Mouse (Mus musculus) forebrain, embryonic 11.5 days (tissue): ENCODE data around the gene Plekha5. TPM values are rescaled to one million over a fixed set of nuclear protein-coding genes. Genes with fewer than 3 reads are reported as not detected.
A peak's percentile ranks its signal among the peaks of the same experiment; 100 is the strongest.

ENCODE experiments used
- ATAC-seq: fragments of 200-750 bp; cut with Nextera tagmentation; replicated peaks from 2 replicates; pipeline ENCODE4 v1.8.0; 2017; ENCODE audit warnings: moderate TSS enrichment; ENCODE audit not compliant: low FRiP score
- DNase-seq: peaks from one replicate; pipeline ENCODE4 v3.0.0-alpha.2; 2017; ENCODE audit warnings: low spot score
- H3K27ac ChIP-seq: fragments of 300-500 bp; sonication (generic); 2 replicates; pipeline ENCODE4 v1.5.1; 2014; ENCODE audit warnings: low read depth, low read length
- H3K27me3 ChIP-seq: fragments of 300-500 bp; sonication (generic); 2 replicates; pipeline ENCODE4 v1.6.1; 2014; ENCODE audit warnings: mild to moderate bottlenecking, low read length, mixed read lengths; ENCODE audit not compliant: control insufficient read depth, insufficient read depth
- H3K36me3 ChIP-seq: fragments of 300-500 bp; sonication (generic); 2 replicates; pipeline ENCODE4 v1.6.1; 2014; ENCODE audit warnings: mild to moderate bottlenecking, low read length, moderate library complexity, mixed read lengths; ENCODE audit not compliant: control insufficient read depth, insufficient read depth
- H3K4me1 ChIP-seq: fragments of 300-500 bp; sonication (generic); replicated peaks from 2 replicates; pipeline ENCODE4 v1.6.1; 2014; ENCODE audit warnings: low read length, mixed read lengths; ENCODE audit not compliant: control insufficient read depth, insufficient read depth
- H3K4me2 ChIP-seq: fragments of 300-500 bp; sonication (generic); 2 replicates; pipeline ENCODE4 v1.6.1; 2014; ENCODE audit warnings: low read depth, mild to moderate bottlenecking, low read length, moderate library complexity, mixed read lengths; ENCODE audit not compliant: severe bottlenecking
- H3K4me3 ChIP-seq: fragments of 300-500 bp; sonication (generic); 2 replicates; pipeline ENCODE4 v1.5.1; 2014; ENCODE audit warnings: low read depth, low read length
- H3K9ac ChIP-seq: fragments of 300-500 bp; sonication (generic); 2 replicates; pipeline ENCODE4 v1.6.1; 2014; ENCODE audit warnings: low read length
- H3K9me3 ChIP-seq: fragments of 300-500 bp; sonication (generic); 2 replicates; pipeline ENCODE4 v1.6.1; 2016; ENCODE audit warnings: low read length, mixed read lengths; ENCODE audit not compliant: control insufficient read depth
- WGBS: fragments of 180-500 bp; shearing (Covaris S2); extraction: QIAGEN DNeasy Blood & Tissue Kit; methylation state at CpG from one replicate; pipeline ENCODE4 v1.1.7; 2014; 5-methylcytosine and 5-hydroxymethylcytosine counted together
- polyA plus RNA-seq: library from polyadenylated mRNA; unstranded; fragments of >200 nt; fragmentation: Nextera tagmentation; extraction: Ambion mirVana; gene quantifications from 2 replicates; pipeline ENCODE4 v1.2.1, GENCODE M21; 2014

Plekha5 gene
- polyA plus RNA-seq, 1 experiment from 2014 or later = 63.1 TPM

- no peak overlapping the region for H3K4me3 ChIP-seq
- no peaks in the 10 kb centered on the region for H3K9me3 ChIP-seq
- WGBS = 90% methylated on average over 13 of the region's 13 CpGs
- H3K9ac ChIP-seq = no peak overlapping the region
- no peaks in the 10 kb centered on the region for H3K27me3 ChIP-seq
- H3K4me2 ChIP-seq = no peak overlapping the region
- H3K27ac ChIP-seq = no peak overlapping the region
- peaks cover 2% of the 10 kb centered on the region; the same call in 1 of the 2 replicates for H3K36me3 ChIP-seq
- no peak for ATAC-seq
- H3K4me1 ChIP-seq = 0 out of 2 replicates have a peak, but pooled peaks cover 1% of the 10 kb centered on the region
- no peak for DNase-seq
These were observed 126.9 kb downstream of the Plekha5 start for GRCm38 (mm10) chr6:140550741-140551140.

GRCm38 (mm10) chr6:140554261-140554660 lies 130.4 kb downstream of the Plekha5 start:
- 63% methylated on average over 4 of the region's 4 CpGs for WGBS
- Histone ChIP-seq H3K27me3 (no peaks in the 10 kb centered on the region), H3K4me2 (no peak overlapping the region), H3K36me3 (0 out of 2 replicates have a peak, but pooled peaks cover 2% of the 10 kb centered on the region), H3K4me1 (no peaks in the 10 kb centered on the region), H3K9me3 (no peaks in the 10 kb centered on the region), H3K27ac (no peak overlapping the region), H3K4me3 (no peak overlapping the region), H3K9ac (no peak overlapping the region)
- 0 out of 2 replicates have a peak, but pooled peaks have one; percentile 46 for ATAC-seq
- DNase-seq = no peak

- H3K36me3 ChIP-seq = no peaks in the 10 kb centered on the region
- H3K9ac ChIP-seq = no peak overlapping the region
These were observed 135.6 kb downstream of the Plekha5 start for GRCm38 (mm10) chr6:140559411-140559810.

GRCm38 (mm10) chr6:140561151-140561916 lies 137.5 kb downstream of the Plekha5 start:
- H3K4me1 ChIP-seq = no peaks in the 10 kb centered on the region
- H3K27me3 ChIP-seq = no peaks in the 10 kb centered on the region
- no peaks in the 10 kb centered on the region for H3K9me3 ChIP-seq
- no peak overlapping the region for H3K4me3 ChIP-seq
- DNase-seq (no peak), ATAC-seq (no peak)
- H3K36me3 ChIP-seq = no peaks in the 10 kb centered on the region
- no peak overlapping the region for H3K4me2 ChIP-seq
- 90% methylated on average over 9 of the region's 9 CpGs for WGBS
- H3K27ac ChIP-seq = no peak overlapping the region
- H3K9ac ChIP-seq = no peak overlapping the region

More at GRCm38 (mm10) chr6:140559411-140559810, 135.6 kb downstream of the Plekha5 start:
- ATAC-seq = no peak
- Histone ChIP-seq H3K9me3 (no peaks in the 10 kb centered on the region), H3K27ac (no peak overlapping the region), H3K4me1 (no peaks in the 10 kb centered on the region), H3K4me3 (no peak overlapping the region), H3K4me2 (no peak overlapping the region), H3K27me3 (no peaks in the 10 kb centered on the region)
- 94% methylated on average over 6 of the region's 6 CpGs for WGBS
- no peak for DNase-seq

GRCm38 (mm10) chr6:140561917-140562590 lies 138.2 kb downstream of the Plekha5 start:
- Histone ChIP-seq H3K9ac (no peak overlapping the region), H3K27ac (no peak overlapping the region), H3K4me3 (no peak overlapping the region), H3K4me1 (no peaks in the 10 kb centered on the region), H3K36me3 (no peaks in the 10 kb centered on the region), H3K27me3 (no peaks in the 10 kb centered on the region), H3K9me3 (no peaks in the 10 kb centered on the region), H3K4me2 (no peak overlapping the region)
- ATAC-seq (no peak), DNase-seq (no peak)
- WGBS = 90% methylated on average over 9 of the region's 9 CpGs

- no peak overlapping the region for H3K9ac ChIP-seq
- H3K36me3 ChIP-seq = no peaks in the 10 kb centered on the region; the same call in 1 of the 2 replicates
- H3K9me3 ChIP-seq = no peaks in the 10 kb centered on the region
- ATAC-seq (no peak), DNase-seq (no peak)
- H3K27me3 ChIP-seq = no peaks in the 10 kb centered on the region
- H3K4me3 ChIP-seq = no peak overlapping the region
- H3K4me2 ChIP-seq = no peak overlapping the region
- no peaks in the 10 kb centered on the region for H3K4me1 ChIP-seq
- 85% methylated on average over 2 of the region's 2 CpGs for WGBS
- no peak overlapping the region for H3K27ac ChIP-seq
These were observed 143.3 kb downstream of the Plekha5 start for GRCm38 (mm10) chr6:140567199-140567598.

- DNase-seq (no peak), ATAC-seq (no peak)
- H3K4me2 ChIP-seq = no peak overlapping the region
- H3K9ac ChIP-seq = no peak overlapping the region
- WGBS = 80% methylated on average over 2 of the region's 2 CpGs
- no peaks in the 10 kb centered on the region for H3K27me3 ChIP-seq
- no peaks in the 10 kb centered on the region; the same call in 1 of the 2 replicates for H3K36me3 ChIP-seq
- no peaks in the 10 kb centered on the region for H3K9me3 ChIP-seq
- H3K4me1 ChIP-seq = no peaks in the 10 kb centered on the region
- H3K27ac ChIP-seq = no peak overlapping the region
- no peak overlapping the region for H3K4me3 ChIP-seq
These were observed 144.0 kb downstream of the Plekha5 start for GRCm38 (mm10) chr6:140567897-140568296.

- DNase-seq (no peak), ATAC-seq (no peak)
- Histone ChIP-seq H3K9ac (no peak overlapping the region), H3K4me1 (no peaks in the 10 kb centered on the region), H3K36me3 (peaks cover 3% of the 10 kb centered on the region), H3K9me3 (no peaks in the 10 kb centered on the region), H3K27me3 (no peaks in the 10 kb centered on the region), H3K4me2 (no peak overlapping the region), H3K27ac (no peak overlapping the region), H3K4me3 (no peak overlapping the region)
- 88% methylated on average over 11 of the region's 11 CpGs for WGBS
These were observed 146.3 kb downstream of the Plekha5 start for GRCm38 (mm10) chr6:140570152-140570551.
